Mouse (Mus musculus): ENCODE results near the gene Mlxipl. TPM values are rescaled to one million over a fixed set of nuclear protein-coding genes. Genes with fewer than 3 reads are reported as not detected.

Gene Mlxipl
- polyA plus RNA-seq, 1 experiment from 2014 or later, result 1.6 TPM

DNA sequence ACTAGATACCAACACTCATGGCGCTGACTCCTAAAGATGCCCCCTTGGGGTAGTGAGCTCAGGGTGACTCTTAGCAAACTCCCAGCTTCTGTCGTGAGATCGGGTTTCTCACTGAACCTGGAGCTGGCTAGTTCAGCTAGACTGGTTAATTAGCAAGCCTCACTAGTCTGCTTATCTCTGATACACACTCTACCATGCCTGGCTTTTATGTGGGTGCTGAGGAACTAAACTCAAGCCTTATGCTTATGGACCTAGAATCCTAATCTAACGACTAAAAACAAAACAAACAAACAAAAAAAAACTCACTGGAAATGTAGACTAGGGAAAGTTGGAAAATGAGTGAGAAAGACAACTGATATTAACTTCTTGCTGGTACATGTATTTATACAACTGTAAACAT lies 54.8 kb downstream of the Mlxipl start:
- 66% methylated on average over 4 of the region's 4 CpGs for WGBS
- no peak overlapping the region for H3K4me2 ChIP-seq (replicated peaks; ENCODE audit: low read depth, low read length)
- H3K4me3 ChIP-seq (ENCODE audit: low read depth, low read length), result no peak overlapping the region
- no peak overlapping the region for H3K27ac ChIP-seq (ENCODE audit: low read depth, low read length)
- no peaks in the 10 kb centered on the region for H3K36me3 ChIP-seq (ENCODE audit: control insufficient read depth, insufficient read depth, low read length)
- H3K27me3 ChIP-seq (ENCODE audit: control insufficient read depth, insufficient read depth, low read length), result no peaks in the 10 kb centered on the region
- ATAC-seq (ENCODE audit: low FRiP score), result no peak
- no peaks in the 10 kb centered on the region for H3K9me3 ChIP-seq (ENCODE audit: control insufficient read depth, low read length)
- no peak overlapping the region for H3K9ac ChIP-seq (ENCODE audit: low read depth, low read length)
- DNase-seq (ENCODE audit: low spot score), result no peak
- no peaks in the 10 kb centered on the region for H3K4me1 ChIP-seq (replicated peaks; ENCODE audit: control insufficient read depth, insufficient read depth, low read length)

DNA sequence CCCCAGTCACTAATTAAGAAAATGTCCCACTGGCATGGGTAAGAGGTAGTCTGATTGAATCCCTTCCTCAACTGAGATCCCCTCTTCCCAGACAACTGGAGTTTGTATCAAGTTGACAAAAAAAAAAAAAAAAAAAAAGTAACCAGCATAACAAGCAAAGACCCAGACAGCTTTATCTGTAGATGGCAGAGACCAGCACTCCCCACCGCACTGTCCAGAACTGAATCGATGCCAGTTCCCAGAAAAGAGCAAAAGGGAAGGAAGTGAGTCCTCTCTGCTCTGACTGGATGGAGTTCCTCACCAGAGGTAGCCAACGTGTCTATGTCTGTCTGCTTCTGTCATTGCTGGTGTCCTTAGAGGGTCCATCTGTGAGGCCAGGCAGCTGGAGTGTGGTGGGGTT lies 55.8 kb downstream of the Mlxipl start:
- Histone ChIP-seq H3K36me3 (ENCODE audit: control insufficient read depth, insufficient read depth, low read length) (no peaks in the 10 kb centered on the region), H3K9me3 (ENCODE audit: control insufficient read depth, low read length) (no peaks in the 10 kb centered on the region), H3K4me1 (replicated peaks; ENCODE audit: control insufficient read depth, insufficient read depth, low read length) (no peaks in the 10 kb centered on the region), H3K4me3 (ENCODE audit: low read depth, low read length) (no peak overlapping the region), H3K27me3 (ENCODE audit: control insufficient read depth, insufficient read depth, low read length) (no peaks in the 10 kb centered on the region), H3K4me2 (replicated peaks; ENCODE audit: low read depth, low read length) (no peak overlapping the region), H3K27ac (ENCODE audit: low read depth, low read length) (no peak overlapping the region), H3K9ac (ENCODE audit: low read depth, low read length) (no peak overlapping the region)
- 73% methylated on average over 3 of the region's 3 CpGs for WGBS
- ATAC-seq (ENCODE audit: low FRiP score), result no peak
- DNase-seq (ENCODE audit: low spot score), result no peak

DNA sequence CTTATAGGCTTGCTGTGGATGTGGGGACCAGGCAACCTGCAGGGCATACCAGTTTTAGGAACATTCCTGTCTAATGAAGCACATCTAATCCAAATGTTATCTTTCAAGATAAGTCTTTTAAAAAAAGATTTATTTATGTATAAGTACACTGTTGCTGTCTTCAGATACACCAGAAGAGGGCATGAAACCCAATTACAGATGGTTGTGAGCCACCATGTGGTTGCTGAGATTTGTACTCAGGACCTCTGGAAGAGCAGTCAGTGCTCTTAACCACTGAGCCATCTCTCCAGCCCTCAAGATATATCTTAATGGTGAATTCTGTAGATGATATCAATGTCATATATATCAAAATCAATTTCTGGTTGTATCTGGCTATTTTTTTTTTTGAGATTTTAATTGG lies 56.3 kb downstream of the Mlxipl start:
- Histone ChIP-seq H3K9me3 (ENCODE audit: control insufficient read depth, low read length) (no peaks in the 10 kb centered on the region), H3K36me3 (ENCODE audit: control insufficient read depth, insufficient read depth, low read length) (no peaks in the 10 kb centered on the region), H3K4me2 (replicated peaks; ENCODE audit: low read depth, low read length) (no peak overlapping the region), H3K4me1 (replicated peaks; ENCODE audit: control insufficient read depth, insufficient read depth, low read length) (no peaks in the 10 kb centered on the region), H3K9ac (ENCODE audit: low read depth, low read length) (no peak overlapping the region), H3K4me3 (ENCODE audit: low read depth, low read length) (no peak overlapping the region), H3K27me3 (ENCODE audit: control insufficient read depth, insufficient read depth, low read length) (no peaks in the 10 kb centered on the region), H3K27ac (ENCODE audit: low read depth, low read length) (no peak overlapping the region)
- ATAC-seq (ENCODE audit: low FRiP score), result no peak
- DNase-seq (ENCODE audit: low spot score), result no peak

DNA sequence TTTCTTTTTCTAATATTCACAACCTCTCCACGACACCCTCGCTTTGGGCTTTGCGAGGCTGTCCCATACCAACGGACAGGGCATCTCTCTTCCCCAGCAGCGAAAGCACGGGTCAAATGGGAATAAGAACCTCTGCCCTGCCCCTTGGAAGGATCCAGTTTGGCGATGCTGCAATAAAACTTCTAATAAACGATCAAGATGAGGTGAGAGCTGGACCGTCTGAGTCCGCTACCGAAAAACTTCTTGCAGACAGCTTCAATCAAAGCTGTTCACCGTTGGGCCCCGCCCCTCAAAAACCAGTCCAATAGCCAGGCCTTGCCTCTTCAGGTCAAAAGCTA lies 59.0 kb downstream of the Mlxipl start:
- DNase-seq (ENCODE audit: low spot score) (no peak), ATAC-seq (ENCODE audit: low FRiP score) (no peak)
- peak overlapping the region; percentile 65 for H3K4me3 ChIP-seq (ENCODE audit: low read depth, low read length)
- no peaks in the 10 kb centered on the region for H3K27me3 ChIP-seq (ENCODE audit: control insufficient read depth, insufficient read depth, low read length)
- peak overlapping the region; percentile 50; the same call in 1 of the 2 replicates for H3K9ac ChIP-seq (ENCODE audit: low read depth, low read length)
- H3K4me1 ChIP-seq (replicated peaks; ENCODE audit: control insufficient read depth, insufficient read depth, low read length), result no peaks in the 10 kb centered on the region
- no peak overlapping the region; the same call in 1 of the 2 replicates for H3K27ac ChIP-seq (ENCODE audit: low read depth, low read length)
- no peaks in the 10 kb centered on the region for H3K36me3 ChIP-seq (ENCODE audit: control insufficient read depth, insufficient read depth, low read length)
- under 1% methylated on average over 13 of the region's 13 CpGs for WGBS
- H3K4me2 ChIP-seq (replicated peaks; ENCODE audit: low read depth, low read length), result peak overlapping the region; percentile 59
- H3K9me3 ChIP-seq (ENCODE audit: control insufficient read depth, low read length), result no peaks in the 10 kb centered on the region

DNA sequence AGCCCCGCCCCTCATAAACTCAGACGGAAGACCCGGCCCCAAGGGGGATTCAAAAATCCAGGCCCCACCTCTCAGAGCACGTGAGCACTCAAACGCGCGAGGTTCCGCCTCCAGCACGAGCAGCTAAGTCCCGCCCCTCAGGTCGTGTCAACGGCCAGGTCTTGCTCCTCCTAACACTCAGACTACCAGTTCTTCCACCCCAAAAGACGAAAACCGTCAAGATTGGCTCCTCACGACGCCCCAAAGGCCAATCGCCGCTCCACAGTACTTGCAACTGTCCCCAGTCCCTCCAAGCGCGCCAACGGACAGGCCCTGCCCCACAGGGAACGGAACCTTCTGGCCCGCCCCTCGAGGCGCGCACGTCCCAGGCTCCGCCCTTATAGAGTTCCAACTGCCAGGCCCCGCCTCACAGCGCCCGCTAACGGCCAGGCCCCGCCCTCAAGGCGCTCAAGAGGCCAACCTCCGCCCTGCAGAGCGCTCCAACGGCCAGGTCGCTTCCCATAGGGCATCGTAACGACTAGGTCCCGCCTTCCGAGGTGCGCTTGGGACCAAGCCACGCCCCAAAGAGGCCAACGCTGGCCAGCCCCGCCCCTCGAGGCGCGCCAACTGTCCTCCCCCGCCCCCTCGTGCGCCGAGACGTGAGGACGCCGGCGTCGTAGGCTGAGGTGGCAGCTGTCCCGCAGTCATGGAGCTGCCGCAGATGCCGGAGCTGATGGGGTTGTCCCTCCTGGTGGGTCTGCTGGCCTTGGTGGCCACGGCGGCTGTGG lies 59.5 kb downstream of the Mlxipl start, which contains the start of gene Tbl2:
Tbl2 (plus strand) TSS at position 605 of the 767 bp plus-strand sequence.
- H3K9ac ChIP-seq (ENCODE audit: low read depth, low read length), result peak within 1 kb of the TSS; percentile 73
- H3K9me3 ChIP-seq (ENCODE audit: control insufficient read depth, low read length), result no peaks in the 10 kb centered on the region
- ATAC-seq (ENCODE audit: low FRiP score) (peak; percentile 99), DNase-seq (ENCODE audit: low spot score) (peak; percentile 99)
- peak within 1 kb of the TSS; percentile 65 for H3K4me3 ChIP-seq (ENCODE audit: low read depth, low read length)
- H3K27me3 ChIP-seq (ENCODE audit: control insufficient read depth, insufficient read depth, low read length), result no peaks in the 10 kb centered on the region
- H3K4me2 ChIP-seq (replicated peaks; ENCODE audit: low read depth, low read length), result peak within 1 kb of the TSS; percentile 61
- no peaks in the 10 kb centered on the region for H3K36me3 ChIP-seq (ENCODE audit: control insufficient read depth, insufficient read depth, low read length)
- under 1% methylated on average over 57 of the region's 63 CpGs for WGBS
- peak within 1 kb of the TSS; percentile 86 for H3K27ac ChIP-seq (ENCODE audit: low read depth, low read length)
- H3K4me1 ChIP-seq (replicated peaks; ENCODE audit: control insufficient read depth, insufficient read depth, low read length), result no peaks in the 10 kb centered on the region

DNA sequence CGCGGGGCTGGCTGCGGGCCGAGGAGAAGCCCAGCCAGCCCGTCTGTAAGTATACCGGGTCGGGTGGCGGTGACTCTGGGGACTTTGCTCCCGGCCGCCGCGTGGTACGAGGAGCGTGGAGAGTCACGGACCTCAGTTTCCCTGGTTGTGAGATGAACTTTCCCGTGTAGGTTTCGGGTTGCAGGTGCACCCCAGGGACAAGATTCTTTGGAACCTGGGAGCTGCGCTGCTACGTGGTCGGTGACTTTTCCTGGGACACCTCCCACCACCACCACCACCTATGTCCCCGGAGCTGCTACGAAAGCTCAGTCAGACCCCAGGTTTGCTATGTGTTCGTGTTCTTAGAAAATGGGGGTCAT lies 60.1 kb downstream of the Mlxipl start:
- WGBS, result 1% methylated on average over 22 of the region's 23 CpGs
- ATAC-seq (ENCODE audit: low FRiP score), result no peak
- H3K4me2 ChIP-seq (replicated peaks; ENCODE audit: low read depth, low read length), result peak overlapping the region; percentile 61

DNA sequence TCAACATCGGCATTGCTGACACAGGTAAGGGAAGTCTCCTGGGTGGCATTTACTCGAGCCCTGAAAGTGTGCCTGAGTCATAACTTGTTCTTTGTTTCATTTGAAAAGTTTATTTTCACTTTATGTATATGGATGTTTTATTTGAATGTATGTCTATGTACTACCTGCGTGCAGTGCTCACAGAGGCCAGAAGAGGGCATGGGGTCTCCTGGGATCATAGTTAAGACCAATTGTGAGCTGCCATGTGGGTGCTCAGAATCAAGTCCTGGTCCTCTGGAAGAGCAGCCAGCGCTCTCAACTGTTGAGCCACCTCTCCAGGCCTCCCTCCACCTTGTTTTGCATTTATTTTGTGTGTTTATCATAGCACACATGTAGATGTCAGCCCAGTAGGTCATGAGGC lies 66.8 kb downstream of the Mlxipl start:
- WGBS, result 97% methylated on average over 4 of the region's 4 CpGs
- no peak overlapping the region for H3K4me3 ChIP-seq (ENCODE audit: low read depth, low read length)
- ATAC-seq (ENCODE audit: low FRiP score) (no peak), DNase-seq (ENCODE audit: low spot score) (no peak)
- H3K27me3 ChIP-seq (ENCODE audit: control insufficient read depth, insufficient read depth, low read length), result no peaks in the 10 kb centered on the region
- peaks cover 15% of the 10 kb centered on the region for H3K36me3 ChIP-seq (ENCODE audit: control insufficient read depth, insufficient read depth, low read length)
- H3K9me3 ChIP-seq (ENCODE audit: control insufficient read depth, low read length), result no peaks in the 10 kb centered on the region
- H3K4me2 ChIP-seq (replicated peaks; ENCODE audit: low read depth, low read length), result no peak overlapping the region
- H3K9ac ChIP-seq (ENCODE audit: low read depth, low read length), result no peak overlapping the region
- no peaks in the 10 kb centered on the region for H3K4me1 ChIP-seq (replicated peaks; ENCODE audit: control insufficient read depth, insufficient read depth, low read length)
- no peak overlapping the region for H3K27ac ChIP-seq (ENCODE audit: low read depth, low read length)

More for the DNA sequence above, 60.1 kb downstream of the Mlxipl start:
- Histone ChIP-seq H3K27ac (ENCODE audit: low read depth, low read length) (peak overlapping the region; percentile 51; the same call in 1 of the 2 replicates), H3K9me3 (ENCODE audit: control insufficient read depth, low read length) (no peaks in the 10 kb centered on the region), H3K4me3 (ENCODE audit: low read depth, low read length) (peak overlapping the region; percentile 65), H3K9ac (ENCODE audit: low read depth, low read length) (peak overlapping the region; percentile 73), H3K4me1 (replicated peaks; ENCODE audit: control insufficient read depth, insufficient read depth, low read length) (no peaks in the 10 kb centered on the region), H3K27me3 (ENCODE audit: control insufficient read depth, insufficient read depth, low read length) (no peaks in the 10 kb centered on the region), H3K36me3 (ENCODE audit: control insufficient read depth, insufficient read depth, low read length) (no peaks in the 10 kb centered on the region)
- DNase-seq (ENCODE audit: low spot score), result no peak

DNA sequence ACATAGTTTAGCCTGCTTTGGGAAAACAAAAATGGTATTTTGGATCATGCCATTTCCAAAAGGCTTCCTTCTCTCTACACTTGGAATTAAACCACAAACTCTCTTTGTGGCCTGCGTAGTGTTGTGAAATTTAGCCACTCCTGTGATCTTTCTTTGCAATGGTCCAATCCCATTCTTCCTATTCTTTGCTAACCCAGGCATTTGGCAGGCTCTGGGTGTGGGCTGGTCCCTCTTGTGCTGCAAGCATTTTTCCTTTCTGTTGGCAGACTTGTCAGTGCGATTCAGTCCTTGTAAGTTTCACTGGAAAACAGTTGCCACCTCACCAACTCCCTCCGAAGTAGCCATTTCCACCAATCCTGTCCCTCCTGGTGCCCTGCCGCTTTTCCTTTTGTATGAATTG lies 71.5 kb downstream of the Mlxipl start:
- peaks cover 11% of the 10 kb centered on the region for H3K36me3 ChIP-seq (ENCODE audit: control insufficient read depth, insufficient read depth, low read length)
- no peaks in the 10 kb centered on the region for H3K27me3 ChIP-seq (ENCODE audit: control insufficient read depth, insufficient read depth, low read length)
- DNase-seq (ENCODE audit: low spot score) (no peak), ATAC-seq (ENCODE audit: low FRiP score) (no peak)
- H3K4me3 ChIP-seq (ENCODE audit: low read depth, low read length), result no peak overlapping the region
- H3K4me2 ChIP-seq (replicated peaks; ENCODE audit: low read depth, low read length), result no peak overlapping the region
- H3K9me3 ChIP-seq (ENCODE audit: control insufficient read depth, low read length), result no peaks in the 10 kb centered on the region
- H3K4me1 ChIP-seq (replicated peaks; ENCODE audit: control insufficient read depth, insufficient read depth, low read length), result no peaks in the 10 kb centered on the region
- no peak overlapping the region for H3K9ac ChIP-seq (ENCODE audit: low read depth, low read length)
- 92% methylated on average over 4 of the region's 4 CpGs for WGBS
- no peak overlapping the region for H3K27ac ChIP-seq (ENCODE audit: low read depth, low read length)

DNA sequence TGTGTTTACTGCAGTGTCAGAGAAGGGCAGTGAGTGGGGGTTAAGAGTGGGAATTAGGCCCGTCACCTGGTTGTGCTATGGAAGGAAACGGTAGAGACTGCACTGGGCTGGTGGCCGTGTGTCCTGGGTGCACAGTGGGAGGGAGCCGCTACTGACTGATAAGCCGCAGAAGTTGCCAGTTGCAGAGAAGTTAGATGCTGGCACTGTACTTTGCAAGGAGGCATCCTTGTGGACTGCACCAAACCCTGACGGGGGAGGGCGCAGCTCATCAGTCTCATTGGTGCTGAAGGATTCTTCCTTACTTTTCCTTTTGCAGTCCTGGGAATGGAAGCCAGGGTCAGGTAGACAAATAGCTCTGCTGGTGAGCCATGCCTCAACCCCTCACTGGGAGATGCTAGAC lies 72.0 kb downstream of the Mlxipl start:
- H3K4me3 ChIP-seq (ENCODE audit: low read depth, low read length), result no peak overlapping the region
- H3K27me3 ChIP-seq (ENCODE audit: control insufficient read depth, insufficient read depth, low read length), result no peaks in the 10 kb centered on the region
- H3K4me2 ChIP-seq (replicated peaks; ENCODE audit: low read depth, low read length), result no peak overlapping the region
- no peak overlapping the region for H3K9ac ChIP-seq (ENCODE audit: low read depth, low read length)
- no peaks in the 10 kb centered on the region for H3K4me1 ChIP-seq (replicated peaks; ENCODE audit: control insufficient read depth, insufficient read depth, low read length)
- WGBS, result 91% methylated on average over 7 of the region's 7 CpGs
- DNase-seq (ENCODE audit: low spot score), result no peak
- no peak overlapping the region for H3K27ac ChIP-seq (ENCODE audit: low read depth, low read length)
- no peak for ATAC-seq (ENCODE audit: low FRiP score)
- H3K36me3 ChIP-seq (ENCODE audit: control insufficient read depth, insufficient read depth, low read length), result peaks cover 7% of the 10 kb centered on the region
- H3K9me3 ChIP-seq (ENCODE audit: control insufficient read depth, low read length), result no peaks in the 10 kb centered on the region
